Mouse (Mus musculus): ENCODE results near the gene Emid1. TPM values are rescaled to one million over a fixed set of nuclear protein-coding genes. Genes with fewer than 3 reads are reported as not detected.
"Not testable (repeated sequence)": the region's sequence is repeated elsewhere in the genome, so short reads cannot be mapped to it uniquely, and the experiment has no call there.

Gene Emid1
- polyA plus RNA-seq, 1 experiment from 2014 or later = 9.3 TPM

- Histone ChIP-seq H3K9me3 (no peaks in the 10 kb centered on the region), H3K27me3 (replicated peaks) (no peaks in the 10 kb centered on the region), H3K27ac (peak overlapping the region; percentile 99), H3K36me3 (replicated peaks) (no peaks in the 10 kb centered on the region; the same call in 1 of the 2 replicates), H3K4me2 (peak overlapping the region; percentile 78), H3K4me3 (peak overlapping the region; percentile 66), H3K4me1 (peaks cover 38% of the 10 kb centered on the region), H3K9ac (peak overlapping the region; percentile 85)
- peak; percentile 79 for ATAC-seq (replicated peaks)
- under 1% methylated on average over 22 of the region's 31 CpGs for WGBS
These were observed 52.4 kb downstream of the Emid1 start for GRCm38 (mm10) chr11:5099576-5100183.

GRCm38 (mm10) chr11:5098736-5099542 lies 53.1 kb downstream of the Emid1 start, which contains the start of the genes Rhbdd3 and Ewsr1:
Gene Rhbdd3, plus strand, starts transcription at chr11:5098926.
Gene Ewsr1, minus strand, starts transcription at chr11:5099266.
- Histone ChIP-seq H3K4me3 (peak within 1 kb of the TSS; percentile 66), H3K9me3 (no peaks in the 10 kb centered on the region), H3K27me3 (replicated peaks) (no peaks in the 10 kb centered on the region), H3K36me3 (replicated peaks) (no peaks in the 10 kb centered on the region; the same call in 1 of the 2 replicates), H3K4me1 (peaks cover 42% of the 10 kb centered on the region), H3K27ac (peak within 1 kb of the TSS; percentile 99), H3K9ac (peak within 1 kb of the TSS; percentile 85), H3K4me2 (peak within 1 kb of the TSS; percentile 78)
- under 1% methylated on average over 87 of the region's 92 CpGs for WGBS
- ATAC-seq (replicated peaks) = peak; percentile 90

- ATAC-seq (replicated peaks) = peak; percentile 41; the same call in 1 of the 2 replicates
- H3K27me3 ChIP-seq (replicated peaks) = no peaks in the 10 kb centered on the region
- no peaks in the 10 kb centered on the region for H3K9me3 ChIP-seq
- H3K4me1 ChIP-seq = peaks cover 42% of the 10 kb centered on the region
- peak overlapping the region; percentile 85 for H3K9ac ChIP-seq
- H3K4me3 ChIP-seq = peak overlapping the region; percentile 66
- peak overlapping the region; percentile 99 for H3K27ac ChIP-seq
- H3K4me2 ChIP-seq = peak overlapping the region; percentile 72
- WGBS = under 1% methylated on average over 44 of the region's 44 CpGs
- H3K36me3 ChIP-seq (replicated peaks) = no peaks in the 10 kb centered on the region
These were observed 53.9 kb downstream of the Emid1 start for GRCm38 (mm10) chr11:5098035-5098735.

- H3K9me3 ChIP-seq = no peaks in the 10 kb centered on the region
These were observed 55.5 kb downstream of the Emid1 start for GRCm38 (mm10) chr11:5096480-5097020.

GRCm38 (mm10) chr11:5095877-5096276 lies 56.2 kb downstream of the Emid1 start:
- Histone ChIP-seq H3K4me1 (peaks cover 33% of the 10 kb centered on the region), H3K9ac (no peak overlapping the region), H3K4me2 (no peak overlapping the region), H3K36me3 (replicated peaks) (peaks cover 12% of the 10 kb centered on the region), H3K27me3 (replicated peaks) (no peaks in the 10 kb centered on the region), H3K27ac (no peak overlapping the region), H3K4me3 (no peak overlapping the region), H3K9me3 (no peaks in the 10 kb centered on the region)
- 88% methylated on average over 5 of the region's 5 CpGs for WGBS
- ATAC-seq (replicated peaks) = no peak

More at GRCm38 (mm10) chr11:5096480-5097020, 55.5 kb downstream of the Emid1 start:
- Histone ChIP-seq H3K27ac (no peak overlapping the region), H3K27me3 (replicated peaks) (no peaks in the 10 kb centered on the region), H3K4me1 (peaks cover 39% of the 10 kb centered on the region), H3K4me3 (peak overlapping the region; percentile 66), H3K4me2 (peak overlapping the region; percentile 72), H3K36me3 (replicated peaks) (peaks cover 7% of the 10 kb centered on the region), H3K9ac (no peak overlapping the region)
- 68% methylated on average over 8 of the region's 8 CpGs for WGBS
- no peak for ATAC-seq (replicated peaks)

- Histone ChIP-seq H3K27me3 (replicated peaks) (no peaks in the 10 kb centered on the region), H3K4me1 (peaks cover 17% of the 10 kb centered on the region), H3K9me3 (no peaks in the 10 kb centered on the region), H3K36me3 (replicated peaks) (peaks cover 36% of the 10 kb centered on the region), H3K9ac (no peak overlapping the region), H3K4me3 (no peak overlapping the region), H3K27ac (no peak overlapping the region), H3K4me2 (no peak overlapping the region)
- ATAC-seq (replicated peaks) = no peak
- 24% methylated on average over 2 of the region's 2 CpGs for WGBS
These were observed 60.4 kb downstream of the Emid1 start for GRCm38 (mm10) chr11:5091706-5092105.

- Histone ChIP-seq H3K27me3 (replicated peaks) (no peaks in the 10 kb centered on the region), H3K27ac (no peak overlapping the region), H3K36me3 (replicated peaks) (peaks cover 61% of the 10 kb centered on the region), H3K9ac (no peak overlapping the region), H3K9me3 (no peaks in the 10 kb centered on the region), H3K4me2 (no peak overlapping the region), H3K4me3 (no peak overlapping the region), H3K4me1 (0 out of 2 replicates have a peak, but pooled peaks cover 2% of the 10 kb centered on the region)
- no peak for ATAC-seq (replicated peaks)
- 91% methylated on average over 1 of the region's 1 CpGs for WGBS
These were observed 62.9 kb downstream of the Emid1 start for GRCm38 (mm10) chr11:5089147-5089546.

GRCm38 (mm10) chr11:5076843-5077242 lies 75.2 kb downstream of the Emid1 start:
- H3K4me3 ChIP-seq; H3K27ac ChIP-seq; H3K27me3 ChIP-seq (replicated peaks); H3K4me1 ChIP-seq; ATAC-seq (replicated peaks); H3K9me3 ChIP-seq; H3K4me2 ChIP-seq; H3K9ac ChIP-seq: not testable (repeated sequence)
- peaks cover 48% of the 10 kb centered on the region for H3K36me3 ChIP-seq (replicated peaks)
- WGBS = 81% methylated on average over 4 of the region's 5 CpGs

- H3K36me3 ChIP-seq (replicated peaks) = peaks cover 55% of the 10 kb centered on the region
- no peak for ATAC-seq (replicated peaks)
These were observed 76.3 kb downstream of the Emid1 start for GRCm38 (mm10) chr11:5075760-5076159.

GRCm38 (mm10) chr11:5074882-5075281 lies 77.2 kb downstream of the Emid1 start:
- H3K27ac ChIP-seq = no peak overlapping the region
- ATAC-seq (replicated peaks) = no peak
- WGBS = 70% methylated on average over 4 of the region's 4 CpGs

More at GRCm38 (mm10) chr11:5075760-5076159, 76.3 kb downstream of the Emid1 start:
- H3K4me1 ChIP-seq = no peaks in the 10 kb centered on the region
- H3K27me3 ChIP-seq (replicated peaks) = no peaks in the 10 kb centered on the region
- H3K27ac ChIP-seq = no peak overlapping the region
- H3K9me3 ChIP-seq = no peaks in the 10 kb centered on the region
- no peak overlapping the region for H3K9ac ChIP-seq
- H3K4me3 ChIP-seq = no peak overlapping the region
- H3K4me2 ChIP-seq = no peak overlapping the region

GRCm38 (mm10) chr11:5068126-5068971 lies 83.7 kb downstream of the Emid1 start:
- 86% methylated on average over 9 of the region's 9 CpGs for WGBS
- peaks cover 8% of the 10 kb centered on the region for H3K27me3 ChIP-seq (replicated peaks)
- no peak overlapping the region for H3K4me3 ChIP-seq
- no peak overlapping the region for H3K27ac ChIP-seq
- peaks cover 46% of the 10 kb centered on the region for H3K36me3 ChIP-seq (replicated peaks)
- peaks cover 19% of the 10 kb centered on the region for H3K4me1 ChIP-seq
- no peak for ATAC-seq (replicated peaks)
- H3K4me2 ChIP-seq = no peak overlapping the region
- no peak overlapping the region for H3K9ac ChIP-seq
- no peaks in the 10 kb centered on the region for H3K9me3 ChIP-seq

More at GRCm38 (mm10) chr11:5074882-5075281, 77.2 kb downstream of the Emid1 start:
- no peaks in the 10 kb centered on the region for H3K4me1 ChIP-seq
- H3K9me3 ChIP-seq = no peaks in the 10 kb centered on the region
- H3K4me3 ChIP-seq = no peak overlapping the region
- H3K4me2 ChIP-seq = no peak overlapping the region
- H3K9ac ChIP-seq = no peak overlapping the region
- peaks cover 54% of the 10 kb centered on the region for H3K36me3 ChIP-seq (replicated peaks)
- H3K27me3 ChIP-seq (replicated peaks) = no peaks in the 10 kb centered on the region
